Mouse (Mus musculus) gastrocnemius, postnatal 25 days (tissue): ENCODE results near the gene Aass. TPM values are rescaled to one million over a fixed set of nuclear protein-coding genes. Genes with fewer than 3 reads are reported as not detected.
A peak's percentile ranks its signal among the peaks of the same experiment; 100 is the strongest.
"Not testable (repeated sequence)": the region's sequence is repeated elsewhere in the genome, so short reads cannot be mapped to it uniquely, and the experiment has no call there.

Source experiments
- DNase-seq: peaks from one replicate; pipeline ENCODE4 v3.0.0; 2022
- long read RNA-seq, 2 experiments: library from polyadenylated mRNA; stranded (forward); transcript quantifications; one replicate each; pipeline ENCODE4 v2.0.0; 2021
- total RNA-seq, 2 experiments: library from RNA; stranded (reverse); gene quantifications; 1 replicate in 1 of 2; 2 replicates in 1 of 2; pipeline ENCODE4 v1.2.3; 2021

Gene Aass
- under 1 TPM; 0.19 to 0.23 TPM for total RNA-seq
- long read RNA-seq, experiment 1, result 0 reads
- long read RNA-seq, experiment 2, partial matches to known transcripts, result 0 of 1 reads
- long read RNA-seq, experiment 2, other reads (novel, unspliced or antisense), result 0 of 1 reads

GRCm38 (mm10) chr6:23132573-23133181, at the start of gene Aass:
Gene Aass (minus strand): TSS chr6:23132986.
- peak; percentile 8 for DNase-seq

GRCm38 (mm10) chr6:23180096-23180495, 47.3 kb upstream of the Aass start:
- DNase-seq, result no peak

DNA sequence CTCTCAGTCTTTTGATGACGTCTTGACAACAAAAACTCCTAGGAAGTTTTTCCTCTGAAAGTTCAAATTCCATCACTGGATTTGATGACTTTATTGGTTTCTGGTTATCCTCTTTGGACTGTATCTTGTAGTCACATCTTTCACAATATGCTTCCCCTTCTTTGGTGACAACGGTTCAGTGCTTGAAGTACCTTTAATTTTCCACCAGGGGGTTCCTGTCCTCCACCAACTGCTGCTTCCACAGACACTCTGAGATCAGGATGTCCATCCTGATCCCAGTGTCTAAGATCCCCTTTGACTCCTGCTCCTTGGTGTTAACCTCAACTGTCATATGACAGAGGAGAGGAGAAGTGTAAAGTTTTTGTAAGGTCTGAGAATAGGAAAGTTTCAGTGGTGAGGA, 31.0 kb upstream of the Aass start:
- not testable (repeated sequence) for DNase-seq

GRCm38 (mm10) chr6:23156357-23156756, 23.6 kb upstream of the Aass start:
- DNase-seq, result not testable (repeated sequence)

GRCm38 (mm10) chr6:23153112-23153511, 20.3 kb upstream of the Aass start:
- no peak for DNase-seq

- no peak for DNase-seq
Observed at GRCm38 (mm10) chr6:23147221-23147620, 14.4 kb upstream of the Aass start.

GRCm38 (mm10) chr6:23143980-23144379, 11.2 kb upstream of the Aass start:
- no peak for DNase-seq

DNA sequence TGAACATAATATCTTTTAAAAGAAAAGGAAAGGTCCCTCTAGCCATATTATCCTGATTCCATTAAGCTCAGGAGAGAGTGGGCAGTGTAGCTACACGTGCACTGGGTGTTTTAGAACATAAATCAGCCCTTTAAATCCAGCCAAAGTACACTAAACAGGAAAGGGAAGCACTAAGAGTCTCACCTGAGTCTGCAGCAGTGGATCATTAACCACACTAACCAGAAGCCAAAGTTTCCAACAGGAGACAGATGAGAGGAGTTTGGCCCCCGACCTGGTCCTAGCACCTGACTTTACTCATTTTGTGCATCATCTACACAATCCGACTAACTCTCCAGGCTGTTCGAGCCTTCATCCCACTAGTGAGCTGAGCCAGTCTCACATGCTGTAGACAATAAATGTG, 1.8 kb downstream of the Aass start:
- DNase-seq, result no peak

DNA sequence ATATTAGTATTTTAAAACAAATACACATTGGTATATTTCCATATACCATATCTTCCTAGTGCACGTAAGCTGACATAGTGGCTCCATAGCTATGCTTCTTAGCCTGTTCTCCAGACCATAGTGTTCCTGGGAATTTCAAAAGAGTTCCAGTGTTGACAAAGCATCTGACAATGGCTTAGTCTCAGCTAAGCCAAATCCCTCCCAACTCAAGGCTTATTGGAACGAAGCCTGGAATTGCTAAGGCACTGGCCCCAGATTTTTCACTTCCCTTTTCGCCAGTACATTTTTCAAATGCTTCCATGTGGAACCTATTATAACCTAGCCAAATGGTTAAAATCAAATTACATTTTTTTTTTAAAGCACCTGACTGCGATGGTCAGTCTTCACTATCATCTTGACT, 3.6 kb downstream of the Aass start:
- peak; percentile 28 for DNase-seq

DNA sequence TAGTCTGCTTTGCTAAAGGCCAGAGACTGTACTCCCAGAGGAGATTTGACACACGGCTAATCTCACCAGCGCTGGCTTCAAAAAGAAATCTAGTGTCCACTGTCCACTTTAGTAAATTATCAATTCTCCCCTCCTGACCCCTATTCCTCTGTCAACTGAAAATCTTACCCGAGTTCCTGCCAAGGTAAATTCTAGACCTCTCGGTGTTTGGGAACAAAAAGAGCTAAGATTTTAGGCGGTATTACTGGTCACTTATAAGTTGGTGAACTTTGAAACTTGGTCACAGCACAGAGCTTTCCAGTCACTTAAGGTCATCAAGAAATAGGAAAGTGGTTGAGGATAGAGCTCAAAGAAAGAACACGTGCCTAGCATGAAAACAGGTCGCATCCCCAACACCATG, 6.1 kb downstream of the Aass start:
- no peak for DNase-seq

GRCm38 (mm10) chr6:23125831-23126230, 7.0 kb downstream of the Aass start:
- no peak for DNase-seq

DNA sequence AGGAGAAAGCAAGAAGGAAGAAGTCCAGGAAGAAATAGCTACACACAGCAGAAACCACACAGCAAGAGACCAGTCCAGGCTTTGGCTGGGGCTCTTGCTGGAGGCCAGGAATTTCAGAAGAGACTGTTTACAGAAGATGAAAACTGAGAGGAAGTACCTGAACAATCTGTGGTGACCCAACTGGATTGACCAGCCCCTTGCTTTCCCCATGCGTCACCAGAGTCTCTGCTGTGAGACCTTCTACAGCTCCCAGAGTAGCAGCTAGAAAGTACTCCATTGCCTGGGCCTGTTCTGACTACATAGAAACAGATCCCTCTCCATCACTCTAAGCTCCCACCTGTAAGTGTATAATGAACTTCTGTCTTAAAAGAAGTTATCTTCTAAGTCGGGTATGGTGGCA, 8.0 kb downstream of the Aass start:
- DNase-seq, result no peak

DNA sequence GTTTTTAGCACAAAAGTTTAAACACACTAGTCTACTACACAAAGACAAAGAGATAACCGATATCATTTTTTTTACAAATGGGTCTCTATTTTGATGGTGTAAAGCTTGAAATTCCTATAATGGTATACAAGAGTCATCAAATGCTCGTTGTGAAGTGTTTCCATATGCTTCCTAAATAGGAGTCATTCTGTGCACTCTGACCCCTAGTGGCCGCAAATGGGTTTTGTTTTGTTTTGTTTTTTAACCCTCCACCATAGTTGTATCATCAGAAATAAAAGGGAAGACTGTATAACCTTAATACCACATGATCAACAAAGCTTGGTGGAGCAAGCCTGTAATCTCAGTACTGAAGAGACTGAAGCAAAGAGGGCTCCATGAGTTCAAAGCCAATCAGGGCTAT, 9.9 kb downstream of the Aass start:
- DNase-seq, result no peak

DNA sequence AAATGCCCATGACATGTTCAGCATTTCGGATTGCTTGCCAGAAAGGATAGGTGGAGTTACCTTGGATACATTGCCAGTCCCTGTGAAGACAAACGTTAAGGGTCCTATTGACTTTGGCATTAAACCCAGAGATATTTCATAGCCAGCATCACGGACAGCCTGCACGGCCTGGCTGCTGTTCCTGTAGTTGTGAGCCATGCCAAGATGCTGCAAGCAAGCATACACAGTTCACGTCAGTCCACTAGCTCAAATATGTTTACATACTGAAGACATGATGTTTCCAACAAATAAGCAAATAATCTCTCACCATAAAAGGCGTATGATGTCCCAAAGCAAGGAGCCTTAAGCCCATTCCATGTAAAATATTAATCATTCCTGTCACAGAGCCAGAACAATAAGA, 18.0 kb downstream of the Aass start:
- DNase-seq, result no peak

- no peak for DNase-seq
Observed at GRCm38 (mm10) chr6:23107069-23107468, 25.7 kb downstream of the Aass start.

- DNase-seq, result no peak
Observed at GRCm38 (mm10) chr6:23106373-23106772, 26.4 kb downstream of the Aass start.

GRCm38 (mm10) chr6:23090346-23091055, 42.3 kb downstream of the Aass start:
- DNase-seq, result not testable (repeated sequence)

DNA sequence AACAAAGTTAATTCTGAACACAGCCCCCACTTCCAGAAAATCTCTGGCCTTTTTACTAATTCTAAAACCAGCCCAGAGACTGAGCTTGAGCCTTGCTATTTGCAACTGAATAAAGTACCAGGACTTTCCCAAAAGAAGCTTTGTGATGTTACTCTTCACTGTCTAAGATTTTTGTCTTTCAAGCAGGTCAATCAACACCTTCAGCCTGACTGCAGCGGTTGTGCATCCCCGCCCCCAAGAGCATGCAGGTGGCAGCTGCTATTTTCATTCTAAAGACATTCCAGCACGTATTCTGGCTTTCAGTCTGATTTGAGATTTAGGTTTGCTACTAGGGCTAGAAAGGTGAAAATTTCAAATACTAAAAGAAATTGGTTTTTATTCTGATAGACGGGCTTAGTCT, 43.5 kb downstream of the Aass start:
- not testable (repeated sequence) for DNase-seq

- DNase-seq, result no peak
Observed at GRCm38 (mm10) chr6:23084587-23085421, 48.0 kb downstream of the Aass start.

GRCm38 (mm10) chr6:23079991-23080680, 52.6 kb downstream of the Aass start:
- DNase-seq, result no peak

DNA sequence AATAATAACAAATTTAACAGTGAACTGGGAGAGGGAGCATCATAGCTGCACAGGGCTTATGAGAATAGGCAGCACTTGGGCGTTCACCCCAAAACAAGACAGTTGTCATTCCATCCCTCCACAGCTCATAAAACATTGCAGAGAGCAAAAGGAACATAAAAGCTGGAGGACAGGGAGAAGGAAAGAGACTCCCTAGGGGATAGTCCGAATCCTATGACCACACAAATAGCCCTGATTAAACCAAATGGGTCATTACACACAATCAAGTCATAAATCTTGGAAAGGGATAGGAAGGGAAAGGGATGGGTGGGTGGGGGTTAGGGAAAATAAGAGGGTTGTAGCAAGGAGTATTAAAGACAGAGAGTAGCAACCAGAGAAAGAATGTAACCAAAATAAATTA, 54.5 kb downstream of the Aass start:
- no peak for DNase-seq

DNA sequence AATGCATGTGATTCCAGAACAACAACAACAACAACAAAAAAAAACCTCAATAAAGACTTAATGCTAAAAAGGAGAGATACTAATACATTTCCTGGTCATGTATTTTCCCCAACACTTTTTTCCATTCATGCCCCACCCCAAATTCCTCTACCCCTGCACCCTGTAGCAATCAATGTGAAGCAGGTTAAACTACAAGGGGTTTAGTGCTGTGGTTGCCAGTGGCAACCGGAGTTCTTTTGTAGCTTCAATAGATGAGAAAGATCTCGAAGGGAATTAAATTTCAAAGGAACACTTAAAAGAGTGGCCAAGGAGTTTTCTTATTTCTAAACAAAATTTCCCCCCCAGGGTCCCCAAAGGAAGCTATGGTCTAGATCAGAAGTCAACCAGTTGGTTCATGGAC, 56.7 kb downstream of the Aass start:
- DNase-seq, result no peak
